Mouse (Mus musculus) liver, adult 2 months (tissue): Measurements from ENCODE around the gene Gm4491. TPM values are rescaled to one million over a fixed set of nuclear protein-coding genes. Genes with fewer than 3 reads are reported as not detected.

ENCODE experiments used
- DNase-seq: peaks from one replicate; pipeline ENCODE4 v3.0.0-alpha.2; 2011; ENCODE audit warnings: low read depth, low spot score; ENCODE audit errors: extremely low read depth
- H3K27ac ChIP-seq: fragments of 200-500 bp; replicated peaks from 2 replicates; pipeline ENCODE4 v1.5.1; 2012; ENCODE audit warnings: low read depth, mild to moderate bottlenecking, control low read depth, inconsistent platforms, low read length; ENCODE audit not compliant: insufficient read depth
- H3K27me3 ChIP-seq: fragments of 200-500 bp; 2 replicates; pipeline ENCODE4 v1.6.1; 2012; ENCODE audit warnings: mild to moderate bottlenecking, moderate library complexity, low read length, inconsistent platforms; ENCODE audit not compliant: control insufficient read depth, insufficient read depth
- H3K36me3 ChIP-seq: fragments of 200-500 bp; 2 replicates; pipeline ENCODE4 v1.6.1; 2012; ENCODE audit warnings: low read length, inconsistent platforms; ENCODE audit not compliant: control insufficient read depth, insufficient read depth
- H3K4me1 ChIP-seq: fragments of 200-500 bp; 2 replicates; pipeline ENCODE4 v1.6.1; 2011; ENCODE audit warnings: low read length; ENCODE audit not compliant: control insufficient read depth, insufficient read depth
- H3K4me3 ChIP-seq: fragments of 200-500 bp; 2 replicates; pipeline ENCODE4 v1.5.1; 2011; ENCODE audit warnings: low read depth, mild to moderate bottlenecking, control low read depth, low read length, moderate library complexity; ENCODE audit not compliant: insufficient read depth
- H3K79me2 ChIP-seq: fragments of 200-500 bp; 2 replicates; pipeline ENCODE4 v1.6.1; 2012; ENCODE audit warnings: inconsistent platforms, mild to moderate bottlenecking, low read length, moderate library complexity; ENCODE audit not compliant: control insufficient read depth, insufficient read depth
- H3K9ac ChIP-seq: fragments of 200-500 bp; 2 replicates; pipeline ENCODE4 v1.6.1; 2012; ENCODE audit warnings: low read depth, mild to moderate bottlenecking, control low read depth, inconsistent platforms, low read length
- CTCF ChIP-seq: fragments of 200-500 bp; IDR thresholded peaks from 2 replicates; pipeline ENCODE4 v1.5.1; 2011; ENCODE audit warnings: low read depth, low read length, control low read depth
- POLR2A ChIP-seq: fragments of 200-500 bp; IDR thresholded peaks from 2 replicates; pipeline ENCODE4 v1.6.1; 2011; ENCODE audit warnings: low read length, control low read depth; ENCODE audit not compliant: insufficient read depth; ENCODE audit errors: extremely low read depth
- WGBS: fragments of 180-500 bp; shearing (Covaris S2); methylation state at CpG from one replicate; pipeline ENCODE4 v1.1.7; 2018; 5-methylcytosine and 5-hydroxymethylcytosine counted together
- polyA plus RNA-seq: library from polyadenylated mRNA; depleted of rRNA; stranded (reverse); fragments of >200 nt; gene quantifications from 2 replicates; pipeline ENCODE4 v1.2.3, GENCODE M21; 2012
- total RNA-seq: library from RNA; depleted of rRNA; stranded (reverse); fragments of >200 nt; gene quantifications from 2 replicates; pipeline ENCODE4 v1.2.3, GENCODE M21; 2014

Gm4491 gene
- total and polyA plus RNA-seq, 2 experiments = not detected

- no peaks in the 10 kb centered on the region for H3K27me3 ChIP-seq
- 21% methylated on average over 7 of the region's 7 CpGs for WGBS
Measured at GRCm38 (mm10) chr14:57101623-57102022, 14.1 kb downstream of the Gm4491 start.

GRCm38 (mm10) chr14:57095855-57096254 is 19.8 kb downstream of the Gm4491 start:
- Histone ChIP-seq H3K27ac (no peak overlapping the region), H3K4me3 (no peak overlapping the region), H3K4me1 (peaks cover 3% of the 10 kb centered on the region; the same call in 1 of the 2 replicates), H3K36me3 (peaks cover 19% of the 10 kb centered on the region; the same call in 1 of the 2 replicates), H3K27me3 (no peaks in the 10 kb centered on the region), H3K9ac (no peak overlapping the region), H3K79me2 (no peaks in the 10 kb centered on the region)
- TF ChIP-seq CTCF (no peak), POLR2A (no peak)
- WGBS = 32% methylated on average over 4 of the region's 4 CpGs
- DNase-seq = no peak

More at GRCm38 (mm10) chr14:57101623-57102022, 14.1 kb downstream of the Gm4491 start:
- peaks cover 12% of the 10 kb centered on the region for H3K4me1 ChIP-seq
- H3K27ac ChIP-seq = peak overlapping the region; percentile 97
- peak overlapping the region; percentile 48 for H3K4me3 ChIP-seq
- no peak for TF ChIP-seq CTCF
- no peak for TF ChIP-seq POLR2A
- peaks cover 8% of the 10 kb centered on the region for H3K79me2 ChIP-seq
- H3K36me3 ChIP-seq = peaks cover 20% of the 10 kb centered on the region; the same call in 1 of the 2 replicates
- peak overlapping the region; percentile 77 for H3K9ac ChIP-seq
- DNase-seq = peak; percentile 92

GRCm38 (mm10) chr14:57093029-57093428 is 22.7 kb downstream of the Gm4491 start:
- Histone ChIP-seq H3K9ac (no peak overlapping the region), H3K36me3 (no peaks in the 10 kb centered on the region), H3K27me3 (no peaks in the 10 kb centered on the region), H3K79me2 (no peaks in the 10 kb centered on the region), H3K4me1 (peaks cover 15% of the 10 kb centered on the region; the same call in 1 of the 2 replicates), H3K4me3 (no peak overlapping the region), H3K27ac (no peak overlapping the region)
- TF ChIP-seq CTCF (peak; percentile 83), POLR2A (no peak)
- peak; percentile 69 for DNase-seq
- 2% methylated on average over 8 of the region's 8 CpGs for WGBS

GRCm38 (mm10) chr14:57090001-57090400 is 25.7 kb downstream of the Gm4491 start:
- TF ChIP-seq POLR2A (no peak), CTCF (no peak)
- 18% methylated on average over 2 of the region's 2 CpGs for WGBS
- Histone ChIP-seq H3K27ac (peak overlapping the region; percentile 92), H3K36me3 (no peaks in the 10 kb centered on the region), H3K79me2 (no peaks in the 10 kb centered on the region), H3K9ac (peak overlapping the region; percentile 45), H3K4me1 (peaks cover 20% of the 10 kb centered on the region), H3K27me3 (no peaks in the 10 kb centered on the region), H3K4me3 (peak overlapping the region; percentile 13)
- peak; percentile 92 for DNase-seq

- 25% methylated on average over 7 of the region's 7 CpGs for WGBS
Measured at GRCm38 (mm10) chr14:57089107-57089506, 26.6 kb downstream of the Gm4491 start.

GRCm38 (mm10) chr14:57084180-57084668 is 31.5 kb downstream of the Gm4491 start:
- Histone ChIP-seq H3K27ac (0 out of 2 replicates have a peak overlapping the region, but pooled peaks have one; percentile 13), H3K4me1 (peaks cover 13% of the 10 kb centered on the region), H3K79me2 (no peaks in the 10 kb centered on the region), H3K4me3 (no peak overlapping the region), H3K9ac (peak overlapping the region; percentile 18; the same call in 1 of the 2 replicates), H3K27me3 (no peaks in the 10 kb centered on the region), H3K36me3 (no peaks in the 10 kb centered on the region)
- peak; percentile 79 for DNase-seq
- 17% methylated on average over 11 of the region's 11 CpGs for WGBS
- TF ChIP-seq CTCF = no peak
- no peak for TF ChIP-seq POLR2A

More at GRCm38 (mm10) chr14:57089107-57089506, 26.6 kb downstream of the Gm4491 start:
- peak; percentile 100 for DNase-seq
- Histone ChIP-seq H3K36me3 (no peaks in the 10 kb centered on the region), H3K9ac (no peak overlapping the region), H3K4me3 (no peak overlapping the region), H3K27me3 (no peaks in the 10 kb centered on the region), H3K4me1 (peaks cover 24% of the 10 kb centered on the region), H3K27ac (peak overlapping the region; percentile 92), H3K79me2 (no peaks in the 10 kb centered on the region)
- no peak for TF ChIP-seq CTCF
- 0 out of 2 replicates have a peak, but pooled peaks have one; percentile 15 for TF ChIP-seq POLR2A
